Mouse (Mus musculus) activated CD4-positive, CD25-positive, alpha-beta regulatory T cell, adult 4 months (primary cell): ENCODE measurements around the gene Smyd3. TPM values are rescaled to one million over a fixed set of nuclear protein-coding genes. Genes with fewer than 3 reads are reported as not detected.

Source experiments
- ATAC-seq: one replicate; pipeline ENCODE4 v1.8.0; 2017
- polyA plus RNA-seq, 2 experiments: library from polyadenylated mRNA; unstranded; fragments of 100-300 nt; shearing (Covaris generic); gene quantifications; one replicate each; pipeline ENCODE4 v1.2.1; 2017

The Smyd3 gene
- polyA plus RNA-seq, 2 experiments from 2014 or later, result 24.6 to 32.6 TPM

DNA sequence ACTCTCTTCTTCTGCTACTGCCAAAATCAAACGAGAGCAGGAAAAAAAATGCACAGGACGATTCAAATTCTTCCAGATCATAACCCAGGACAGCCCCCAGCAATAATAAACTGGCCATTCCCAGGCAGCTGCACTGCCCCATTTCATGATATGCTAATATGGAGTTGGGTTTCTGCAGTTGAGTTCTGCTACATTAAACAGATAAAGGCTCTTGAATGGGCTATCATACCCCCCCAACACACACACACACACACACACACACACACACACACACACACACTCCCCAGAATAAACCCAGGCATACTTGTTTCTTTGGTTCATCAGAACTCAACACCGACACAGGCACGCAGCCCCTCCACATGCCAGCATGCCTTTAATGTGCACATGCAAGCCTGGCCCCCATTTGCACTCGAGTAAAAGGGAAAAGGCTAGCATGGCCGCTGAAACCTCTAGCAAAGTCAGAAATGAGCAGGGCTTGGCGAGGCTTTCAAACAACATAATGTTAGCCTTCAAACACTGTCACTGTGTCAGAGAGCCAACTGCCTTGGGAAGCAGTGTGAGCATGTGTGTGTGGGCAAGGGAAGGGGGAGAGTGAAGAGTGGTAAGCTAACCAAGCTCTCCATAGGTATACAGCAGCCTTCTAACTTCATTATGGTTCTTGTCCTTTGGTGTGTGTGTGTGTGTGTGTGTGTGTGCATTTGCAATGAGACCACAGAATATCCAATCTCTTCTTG, 513.5 kb downstream of the Smyd3 start:
- ATAC-seq, result no peak

DNA sequence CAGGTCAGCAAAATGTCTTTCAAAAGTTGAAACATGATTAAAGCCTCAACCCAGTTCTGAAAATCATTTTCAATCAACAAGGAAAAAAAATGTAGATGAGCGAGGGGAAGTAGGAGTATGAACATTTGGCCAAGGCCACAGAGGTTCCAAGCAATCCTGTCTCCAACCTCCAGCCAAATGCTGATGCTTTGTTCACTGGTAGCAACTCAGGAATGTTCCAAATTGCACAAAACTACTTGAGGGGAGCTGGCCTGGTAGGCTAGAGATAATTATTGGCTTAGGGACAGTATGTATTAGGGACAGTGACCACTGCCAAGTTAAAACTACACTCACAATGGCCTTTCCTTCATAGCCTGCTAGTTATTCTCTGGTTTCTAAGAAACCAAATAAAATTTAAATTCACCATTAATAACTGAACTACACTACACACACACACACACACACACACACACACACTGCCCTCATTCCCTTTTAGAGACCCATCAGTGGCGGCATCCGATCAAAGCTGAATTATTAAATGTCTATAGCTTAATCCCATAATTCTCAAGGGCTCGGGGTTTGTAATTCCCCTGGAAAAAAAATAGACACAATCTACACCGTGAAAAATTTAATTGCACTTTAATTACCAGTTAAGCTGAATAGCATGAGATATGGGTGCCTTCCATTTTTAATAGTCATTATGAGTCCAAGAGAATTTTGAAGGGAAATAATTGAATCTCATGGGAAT, 514.3 kb downstream of the Smyd3 start:
- no peak for ATAC-seq

DNA sequence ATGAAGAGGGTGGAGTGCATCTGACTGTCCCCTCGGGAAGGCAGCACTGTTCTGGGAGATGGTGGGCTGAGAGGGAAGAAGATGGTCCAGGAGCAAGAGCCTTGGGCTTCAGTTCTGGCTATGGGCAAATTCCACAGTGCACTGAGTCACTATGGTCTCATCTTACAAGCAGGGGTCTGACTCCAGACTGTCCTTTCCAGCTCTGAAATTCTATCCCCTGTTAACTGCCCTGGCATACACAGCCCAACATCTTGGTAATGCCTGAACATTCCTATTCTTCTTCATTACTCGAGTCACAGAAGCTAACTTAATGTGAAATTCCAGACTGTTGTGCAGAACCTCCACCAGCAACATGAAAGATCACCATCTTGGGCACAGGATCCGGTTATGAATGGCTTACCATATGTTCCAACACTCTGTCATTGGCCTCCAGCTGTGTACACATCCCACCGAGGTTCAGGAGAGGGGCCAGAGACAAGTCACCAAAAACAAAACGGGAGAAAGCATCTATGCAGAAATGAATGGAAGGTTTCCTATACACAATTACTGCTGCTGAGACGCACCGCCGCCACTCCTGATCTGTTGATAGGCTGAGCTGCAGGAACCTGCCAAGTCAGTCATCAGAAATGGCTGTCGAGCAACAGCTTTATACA, 517.8 kb downstream of the Smyd3 start:
- ATAC-seq, result no peak

DNA sequence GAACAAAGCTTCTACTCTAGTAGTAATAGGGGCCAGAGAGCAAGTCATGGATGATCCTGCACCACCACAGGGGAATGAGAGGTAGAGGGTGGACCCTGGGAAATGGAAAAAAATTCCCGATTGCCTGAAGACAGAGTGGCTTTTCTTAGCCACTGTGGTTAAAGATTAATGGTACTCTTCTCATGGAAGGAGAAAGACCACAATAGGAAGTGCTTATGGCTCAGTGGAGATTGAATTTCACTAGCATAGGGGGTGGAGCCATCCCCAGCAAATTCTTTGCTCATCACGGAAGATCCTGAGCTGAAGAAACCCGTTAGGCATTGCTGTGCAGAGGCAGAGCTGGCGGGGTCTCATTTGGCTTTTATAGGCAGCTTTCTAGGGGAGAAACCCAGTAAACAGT, 520.0 kb downstream of the Smyd3 start:
- ATAC-seq, result no peak

DNA sequence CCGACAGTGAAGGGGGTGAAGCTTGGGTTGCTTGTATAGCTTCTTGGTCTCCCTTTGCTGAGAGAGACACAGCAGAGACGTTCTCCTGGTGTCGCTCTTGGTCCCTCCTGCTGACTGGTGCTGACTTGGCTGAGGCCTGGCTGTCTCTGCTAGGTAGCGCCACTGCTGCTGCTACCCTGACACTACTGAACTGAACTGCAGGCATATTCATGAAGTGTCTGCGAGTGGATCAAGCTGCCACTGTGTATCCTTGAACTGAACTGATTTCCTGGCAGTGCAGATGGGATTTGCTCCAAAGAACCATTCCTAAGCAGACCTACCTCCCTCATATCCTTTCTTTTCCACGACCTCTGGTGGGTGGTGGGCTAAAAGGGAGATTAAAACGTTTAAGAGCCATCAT, 523.6 kb downstream of the Smyd3 start:
- ATAC-seq, result no peak

- no peak for ATAC-seq
Observed at GRCm38 (mm10) chr1:178992503-178992902, 525.3 kb downstream of the Smyd3 start.

DNA sequence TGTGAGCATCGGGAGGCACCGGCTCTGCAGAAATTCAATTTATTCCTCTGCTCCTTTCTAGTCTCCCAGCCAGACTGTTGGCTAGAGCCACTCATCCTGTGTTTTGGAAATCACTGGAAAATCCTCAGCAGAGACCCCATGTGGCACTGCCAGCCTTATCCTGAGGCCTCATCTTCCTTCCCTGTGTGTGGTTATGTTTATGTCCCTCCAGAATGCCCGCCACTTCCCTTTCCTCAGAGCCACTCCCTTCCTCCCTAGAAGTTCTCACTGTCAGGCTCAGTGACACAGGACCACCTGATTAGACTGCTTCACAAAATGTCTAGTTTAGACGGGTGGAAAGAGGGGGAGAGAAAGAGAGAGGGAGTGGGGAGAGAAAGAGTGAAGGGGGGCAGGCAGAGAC, 526.4 kb downstream of the Smyd3 start:
- no peak for ATAC-seq

- no peak for ATAC-seq
Observed at GRCm38 (mm10) chr1:178991045-178991444, 526.8 kb downstream of the Smyd3 start.

DNA sequence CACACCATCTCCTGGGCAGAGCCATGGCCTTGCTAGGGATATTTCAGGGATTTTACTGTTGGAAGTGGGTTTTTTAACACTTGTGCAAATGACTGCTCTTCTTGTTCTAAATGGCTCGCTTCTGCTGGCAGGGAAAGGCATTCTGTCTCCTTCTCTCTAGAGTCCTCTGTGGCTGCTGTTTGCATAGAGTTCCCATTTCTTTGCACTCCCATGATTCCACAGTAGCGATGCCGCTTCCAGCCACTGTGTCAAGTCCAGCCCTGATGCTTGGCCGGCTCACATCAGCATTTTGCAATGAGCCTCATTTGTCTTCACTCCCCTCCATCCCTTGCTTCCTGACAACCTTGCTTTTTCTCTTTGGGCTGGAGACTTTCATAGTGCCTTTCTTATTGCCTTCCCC, 528.4 kb downstream of the Smyd3 start:
- no peak for ATAC-seq

- ATAC-seq, result no peak
Observed at GRCm38 (mm10) chr1:178988176-178988575, 529.7 kb downstream of the Smyd3 start.

DNA sequence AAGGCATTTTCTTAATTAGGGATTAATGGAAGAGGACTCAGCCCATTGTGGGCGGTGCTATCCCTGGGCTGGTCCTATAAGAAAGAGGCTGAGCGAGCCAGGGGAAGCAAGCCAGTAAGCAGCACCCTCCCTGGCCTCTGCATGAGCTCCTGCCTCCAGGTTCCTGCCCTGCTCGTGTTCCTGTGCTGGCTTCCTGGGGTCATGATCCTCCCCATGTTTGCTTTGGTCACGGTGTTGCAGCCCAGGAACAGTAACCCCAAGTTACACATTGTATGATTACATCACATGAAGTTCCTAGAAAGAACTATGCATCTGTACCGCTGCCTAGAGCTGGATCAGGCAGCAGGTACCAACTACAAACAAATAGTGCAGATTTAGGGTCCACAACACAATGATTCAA, 536.2 kb downstream of the Smyd3 start:
- no peak for ATAC-seq

DNA sequence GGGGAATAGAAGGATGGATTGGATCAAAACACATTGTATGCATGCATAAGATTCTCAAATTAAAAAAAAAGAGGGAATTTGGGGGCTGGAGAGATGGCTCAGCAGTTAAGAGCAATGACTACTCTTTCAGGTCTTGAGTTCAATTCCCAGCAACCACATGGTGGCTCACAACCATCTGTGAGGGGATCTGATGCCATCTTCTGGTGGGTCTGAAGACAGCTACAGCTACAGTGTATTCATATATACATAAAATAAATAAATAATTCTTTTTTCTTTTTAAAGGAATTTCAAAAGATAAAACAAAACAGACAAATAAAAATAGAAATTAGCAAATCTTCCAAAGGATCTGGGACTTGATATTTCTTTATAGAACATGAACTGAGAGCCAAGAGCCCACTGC, 537.7 kb downstream of the Smyd3 start:
- no peak for ATAC-seq

GRCm38 (mm10) chr1:178978617-178979245, 539.1 kb downstream of the Smyd3 start:
- no peak for ATAC-seq

DNA sequence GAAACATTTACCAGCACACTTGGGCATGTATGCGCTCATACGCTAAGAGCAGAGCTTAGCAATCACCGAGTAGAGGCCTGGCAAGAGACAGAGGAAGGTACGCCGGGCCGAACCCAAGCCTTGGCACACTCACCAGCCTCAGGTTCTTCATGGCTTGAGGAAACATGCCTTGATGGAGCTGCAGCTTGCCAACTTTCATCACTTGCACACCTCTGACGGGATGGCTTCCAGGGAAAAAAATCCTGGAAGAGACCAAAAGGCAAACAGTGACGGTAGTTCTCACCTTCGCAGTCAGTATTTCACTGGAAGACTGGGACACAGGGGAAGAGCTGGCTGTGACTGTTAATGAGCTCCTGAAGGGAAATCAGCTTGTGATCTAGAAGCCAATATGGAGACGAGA, 545.8 kb downstream of the Smyd3 start:
- ATAC-seq, result no peak

DNA sequence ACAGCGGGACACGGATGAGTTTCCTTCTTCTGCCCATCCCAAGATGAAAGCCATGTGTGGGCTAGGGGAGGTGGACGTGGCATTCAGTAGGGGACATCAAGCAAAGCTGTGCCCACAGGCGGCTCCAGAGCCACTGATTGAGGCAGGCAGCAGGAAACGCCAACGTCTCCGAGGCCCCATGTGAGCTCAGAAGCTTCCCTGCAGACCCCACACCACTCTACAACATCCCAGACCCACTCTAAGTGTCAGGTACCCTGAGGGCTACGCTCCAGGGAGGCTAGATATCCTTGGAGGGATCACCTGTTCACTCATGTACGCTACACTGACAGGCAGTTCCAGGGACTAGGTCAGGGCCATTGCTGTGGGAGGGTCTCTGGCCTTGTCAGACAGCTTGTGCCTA, 556.2 kb downstream of the Smyd3 start:
- ATAC-seq, result no peak

DNA sequence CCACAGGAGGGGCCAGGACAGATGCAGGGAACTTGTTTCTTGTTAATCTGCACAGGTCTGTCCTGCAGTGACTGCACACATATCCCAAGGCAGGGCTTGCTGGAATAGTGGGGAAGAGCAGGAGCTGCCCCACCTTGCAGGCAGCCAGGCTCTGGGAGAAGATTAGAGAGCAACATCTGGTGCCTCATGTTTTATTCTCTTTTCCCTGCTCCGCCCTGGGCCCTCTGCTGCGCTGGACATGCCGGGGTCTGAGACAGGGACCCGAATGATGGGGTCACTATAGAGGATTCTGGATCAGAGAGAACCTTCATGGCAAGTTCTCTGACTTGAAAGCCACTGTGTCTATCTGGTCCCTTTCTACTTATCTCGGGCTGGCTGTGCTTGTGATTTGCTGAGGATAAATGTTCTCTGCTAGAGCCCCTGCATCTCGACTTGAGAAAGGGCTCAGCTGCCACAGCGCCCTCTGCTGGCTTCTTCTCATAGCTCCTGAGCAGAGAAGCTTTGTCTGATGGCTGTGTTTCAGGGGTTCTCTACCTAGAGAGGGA, 557.8 kb downstream of the Smyd3 start:
- ATAC-seq, result no peak

GRCm38 (mm10) chr1:178958641-178959040, 559.2 kb downstream of the Smyd3 start:
- ATAC-seq, result no peak

GRCm38 (mm10) chr1:178952910-178953309, 564.9 kb downstream of the Smyd3 start:
- ATAC-seq, result no peak

- ATAC-seq, result no peak
Observed at GRCm38 (mm10) chr1:178942251-178942963, 575.4 kb downstream of the Smyd3 start.

DNA sequence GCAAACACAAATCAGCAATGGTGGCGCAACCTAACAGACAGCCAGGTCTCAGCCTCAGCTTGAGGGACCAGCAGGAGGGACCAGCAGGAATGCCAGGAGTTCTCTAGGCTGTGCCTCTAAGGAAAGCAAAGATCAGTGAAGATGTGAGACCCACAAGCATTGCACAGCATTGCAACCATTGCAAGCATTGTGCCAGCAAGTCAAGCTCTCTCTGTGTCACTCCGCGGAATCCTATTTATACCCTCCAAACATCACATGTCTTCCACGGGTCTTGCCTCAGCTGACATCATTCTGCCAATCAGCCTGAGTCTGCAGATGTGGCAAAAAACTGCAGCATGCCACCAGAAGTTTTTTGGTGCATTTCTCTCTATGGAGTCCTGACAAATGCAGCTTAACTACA, 577.5 kb downstream of the Smyd3 start:
- no peak for ATAC-seq

- no peak for ATAC-seq
Observed at GRCm38 (mm10) chr1:178936976-178937375, 580.9 kb downstream of the Smyd3 start.

GRCm38 (mm10) chr1:178936457-178936856, 581.4 kb downstream of the Smyd3 start:
- no peak for ATAC-seq
